Mouse (Mus musculus) ovary, adult 18-20 months (tissue): ENCODE data around the gene Atp2a1.
A peak's percentile ranks its signal among the peaks of the same experiment; 100 is the strongest.

Experiments used
- DNase-seq: peaks from one replicate; pipeline ENCODE4 v3.0.0; 2022; ENCODE audit warnings: low spot score, mixed read lengths

Atp2a1 gene

GRCm38 (mm10) chr7:126450641-126451040 lies 12.3 kb downstream of the Atp2a1 start:
- no peak for DNase-seq

- no peak for DNase-seq
Measured at GRCm38 (mm10) chr7:126449991-126450390, 12.9 kb downstream of the Atp2a1 start.

GRCm38 (mm10) chr7:126448481-126448880 lies 14.4 kb downstream of the Atp2a1 start:
- no peak for DNase-seq

- no peak for DNase-seq
Measured at GRCm38 (mm10) chr7:126446217-126446616, 16.7 kb downstream of the Atp2a1 start.

- no peak for DNase-seq
Measured at GRCm38 (mm10) chr7:126445104-126445815, 17.6 kb downstream of the Atp2a1 start.

- DNase-seq = no peak
Measured at GRCm38 (mm10) chr7:126444536-126444935, 18.4 kb downstream of the Atp2a1 start.

GRCm38 (mm10) chr7:126443997-126444396 lies 18.9 kb downstream of the Atp2a1 start:
- no peak for DNase-seq

GRCm38 (mm10) chr7:126440134-126440533 lies 22.8 kb downstream of the Atp2a1 start:
- no peak for DNase-seq

GRCm38 (mm10) chr7:126436851-126437250 lies 26.1 kb downstream of the Atp2a1 start:
- DNase-seq = no peak

- DNase-seq = no peak
Measured at GRCm38 (mm10) chr7:126435801-126436200, 27.1 kb downstream of the Atp2a1 start.

GRCm38 (mm10) chr7:126434726-126435125 lies 28.2 kb downstream of the Atp2a1 start:
- DNase-seq = peak; percentile 29

GRCm38 (mm10) chr7:126430167-126430566 lies 32.7 kb downstream of the Atp2a1 start:
- peak; percentile 61 for DNase-seq

- no peak for DNase-seq
Measured at GRCm38 (mm10) chr7:126429503-126429898, 33.4 kb downstream of the Atp2a1 start.

GRCm38 (mm10) chr7:126428631-126429502 lies 34.0 kb downstream of the Atp2a1 start, which contains the start of gene Rabep2:
Rabep2 (plus strand) TSS chr7:126428759.
- DNase-seq = peak; percentile 89

GRCm38 (mm10) chr7:126428154-126428553 lies 34.8 kb downstream of the Atp2a1 start:
- no peak for DNase-seq

GRCm38 (mm10) chr7:126427323-126427860 lies 35.5 kb downstream of the Atp2a1 start:
- DNase-seq = no peak

GRCm38 (mm10) chr7:126424161-126424560 lies 38.7 kb downstream of the Atp2a1 start:
- DNase-seq = no peak

GRCm38 (mm10) chr7:126421756-126422155 lies 41.2 kb downstream of the Atp2a1 start:
- DNase-seq = no peak

GRCm38 (mm10) chr7:126418496-126418895 lies 44.4 kb downstream of the Atp2a1 start:
- DNase-seq = no peak

GRCm38 (mm10) chr7:126417606-126418005 lies 45.3 kb downstream of the Atp2a1 start:
- DNase-seq = no peak

- no peak for DNase-seq
Measured at GRCm38 (mm10) chr7:126417045-126417444, 45.9 kb downstream of the Atp2a1 start.

GRCm38 (mm10) chr7:126416615-126417014 lies 46.3 kb downstream of the Atp2a1 start:
- no peak for DNase-seq

GRCm38 (mm10) chr7:126414725-126415124 lies 48.2 kb downstream of the Atp2a1 start, which contains the start of gene Cd19:
Cd19 (minus strand) TSS chr7:126414889.
- no peak for DNase-seq
